Mouse (Mus musculus) spleen, adult 12 weeks (tissue): Measurements from ENCODE around the gene Myo7a.

Experiments used
- DNase-seq: peaks from one replicate; pipeline ENCODE4 v3.0.0; 2022; ENCODE audit warnings: low spot score

Gene Myo7a

DNA sequence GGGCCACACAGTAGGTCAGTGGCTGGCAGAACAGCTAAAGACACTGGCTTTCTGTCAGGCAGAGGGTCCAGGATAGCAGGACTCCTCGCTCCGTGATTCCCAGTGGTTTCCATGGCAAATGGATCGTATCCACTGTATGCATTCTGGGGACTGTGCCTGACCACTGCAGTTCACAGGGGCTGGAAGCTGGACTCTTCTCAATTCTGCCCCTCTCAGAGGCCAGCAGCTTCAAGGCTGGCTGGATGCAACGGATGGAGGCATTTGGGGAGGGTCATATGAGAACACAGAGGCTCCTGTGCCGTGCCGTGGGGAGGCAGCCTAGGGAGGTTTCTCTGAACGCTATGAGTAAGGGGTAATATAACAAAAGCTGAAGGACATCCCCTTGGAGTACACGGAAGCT lies 22.9 kb upstream of the Myo7a start:
- no peak for DNase-seq

DNA sequence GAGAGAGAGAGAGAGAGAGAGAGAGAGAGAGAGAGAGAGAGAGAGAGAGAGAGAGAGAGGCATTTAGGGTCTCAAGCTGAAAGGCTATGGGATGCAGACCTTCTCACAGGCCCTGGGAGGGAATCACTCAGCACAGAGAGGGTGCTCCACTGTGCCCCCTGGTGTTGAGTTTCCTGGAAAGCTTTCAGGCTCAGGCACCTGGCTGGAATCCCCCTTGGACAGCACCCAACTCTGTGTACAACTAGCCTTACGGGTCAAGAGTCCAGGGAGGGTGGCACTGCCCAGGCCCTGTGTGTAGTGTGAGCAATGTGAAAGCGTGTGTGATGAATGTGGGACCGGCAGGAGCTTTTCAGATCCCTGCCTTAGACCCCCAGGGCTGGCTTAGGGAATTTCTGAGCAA lies 21.9 kb upstream of the Myo7a start:
- no peak for DNase-seq

DNA sequence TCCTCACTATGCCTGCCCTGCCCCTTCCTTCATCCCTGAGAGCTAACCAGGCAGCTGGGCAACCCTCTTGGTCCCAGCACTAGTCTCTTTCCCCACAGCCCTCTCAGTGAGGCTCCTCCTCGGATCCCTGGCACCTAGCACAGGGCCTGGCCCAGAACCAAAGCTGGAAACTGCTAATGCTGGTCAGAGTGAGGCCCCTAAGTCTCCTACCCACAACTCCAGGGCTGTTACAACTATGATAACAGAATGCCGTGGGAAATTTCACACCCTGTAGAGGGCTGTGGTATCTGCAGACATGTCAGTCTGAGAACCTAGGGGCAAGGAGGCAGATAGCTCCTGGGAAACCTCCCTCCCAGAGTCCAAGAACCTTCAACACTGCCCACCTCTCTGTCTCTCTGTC lies 21.3 kb upstream of the Myo7a start:
- no peak for DNase-seq

DNA sequence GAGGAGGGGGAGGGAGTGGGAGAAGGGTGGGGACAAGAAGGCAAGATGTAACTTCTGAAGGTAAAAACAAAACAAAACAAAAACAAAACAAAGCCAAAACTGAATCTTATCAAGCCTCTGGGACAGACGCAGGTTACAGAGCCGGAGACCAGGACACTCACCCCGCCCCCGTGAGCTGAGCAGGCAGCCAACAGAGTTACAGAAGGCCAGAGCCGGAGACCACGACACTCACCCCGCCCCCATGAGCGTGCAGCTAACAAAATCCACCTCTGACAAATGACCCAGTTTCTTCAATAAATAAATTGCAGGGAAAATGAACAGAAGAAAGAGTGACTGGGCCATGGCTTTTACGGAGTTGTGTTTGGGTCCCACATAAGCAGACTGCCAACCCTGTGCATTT lies 19.9 kb upstream of the Myo7a start:
- no peak for DNase-seq

DNA sequence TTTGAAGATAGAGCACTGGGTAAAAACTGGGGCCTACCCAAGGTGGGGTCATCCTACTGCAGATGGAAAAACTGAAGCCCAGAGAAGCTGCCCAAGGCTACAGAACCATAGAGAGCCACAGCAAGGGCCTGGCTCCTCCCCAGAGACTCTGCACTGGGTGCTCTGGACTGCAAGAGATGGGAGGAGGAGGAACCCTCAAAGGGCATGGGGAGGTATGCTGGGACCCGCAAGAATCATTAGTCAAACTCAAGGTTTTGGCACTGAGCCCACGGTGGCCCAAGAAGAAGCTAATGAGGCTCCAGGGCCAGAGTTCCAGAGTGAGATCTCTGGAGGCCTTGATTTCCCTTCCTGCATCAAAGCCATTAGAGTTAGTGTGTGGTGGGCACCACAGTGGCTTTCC lies 18.7 kb upstream of the Myo7a start:
- DNase-seq: no peak

DNA sequence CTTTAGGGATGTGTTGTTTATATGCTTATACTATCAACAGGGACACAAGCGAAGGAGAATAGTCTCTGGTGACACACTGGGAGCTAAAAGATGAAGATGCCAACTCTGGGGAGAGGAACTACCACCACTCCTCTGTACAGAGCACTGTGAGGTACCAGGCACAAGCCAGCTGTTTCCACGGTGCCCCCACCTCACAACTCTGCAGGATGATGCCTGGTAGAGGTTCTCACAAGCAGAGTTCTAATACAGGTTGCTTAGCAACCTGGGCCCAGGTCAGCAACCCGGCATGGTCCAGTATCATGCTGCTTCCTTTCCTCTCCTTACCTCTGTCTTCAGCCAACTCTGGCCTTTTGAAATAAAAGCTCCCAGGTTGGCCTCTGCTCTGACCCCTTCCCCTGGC lies 18.3 kb upstream of the Myo7a start:
- DNase-seq: no peak

DNA sequence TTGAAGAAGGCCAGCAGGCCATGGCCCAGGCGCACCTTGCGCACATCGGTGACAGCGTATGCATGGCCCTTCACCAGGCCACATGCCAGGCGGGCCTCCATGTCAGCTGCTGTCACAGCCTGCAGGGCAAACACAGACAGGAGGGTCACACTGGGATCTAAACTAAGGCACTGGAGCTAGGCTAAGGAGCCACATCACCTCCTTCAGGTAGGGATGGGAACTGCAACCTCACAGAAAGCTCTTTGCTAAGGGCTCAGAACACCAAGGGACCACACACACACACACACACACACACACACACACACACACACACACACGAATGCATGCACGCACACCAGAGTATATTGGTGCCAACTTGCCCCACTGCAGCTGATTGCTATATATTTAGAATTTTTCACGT lies 12.4 kb upstream of the Myo7a start:
- DNase-seq: no peak

DNA sequence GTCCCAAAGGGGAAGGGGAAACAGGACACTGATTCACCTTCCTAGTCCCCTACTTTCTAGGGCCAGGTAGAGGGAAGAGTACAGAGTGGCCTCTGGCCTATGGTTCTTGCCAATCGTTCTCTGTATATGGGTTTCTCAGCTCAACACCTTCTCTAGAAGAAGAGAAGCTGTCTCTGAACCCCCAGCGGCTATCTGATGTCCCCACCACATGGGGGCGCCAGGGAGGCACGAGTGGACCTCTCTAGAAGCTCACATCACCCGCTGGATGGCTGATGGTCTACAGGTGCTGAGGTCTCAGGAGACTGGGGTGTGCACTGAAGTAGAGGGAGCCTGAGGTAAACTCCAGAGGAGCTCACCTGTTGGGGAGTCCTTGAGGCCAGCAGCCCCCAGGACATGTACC lies 6.1 kb upstream of the Myo7a start:
- peak; percentile 35 for DNase-seq

DNA sequence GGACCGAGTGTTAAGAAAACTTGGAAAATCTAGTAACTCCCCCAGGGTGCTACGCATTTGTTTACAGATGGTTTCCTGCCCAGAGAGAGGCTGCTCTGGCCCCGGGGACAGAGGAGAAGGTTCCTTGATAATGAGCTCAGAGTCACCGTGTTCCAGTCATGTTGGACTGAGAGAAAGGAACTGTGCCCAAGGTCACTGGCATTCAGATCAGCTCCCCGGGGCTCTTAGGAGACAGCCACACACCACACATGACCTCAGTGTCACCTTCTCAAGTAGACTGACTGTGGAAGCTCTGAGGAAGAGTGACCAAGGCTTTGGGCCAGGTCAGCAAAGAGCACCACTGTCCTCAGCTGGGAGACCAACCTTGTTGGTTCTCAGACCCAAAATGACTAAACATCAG lies 5.4 kb upstream of the Myo7a start:
- DNase-seq: no peak

DNA sequence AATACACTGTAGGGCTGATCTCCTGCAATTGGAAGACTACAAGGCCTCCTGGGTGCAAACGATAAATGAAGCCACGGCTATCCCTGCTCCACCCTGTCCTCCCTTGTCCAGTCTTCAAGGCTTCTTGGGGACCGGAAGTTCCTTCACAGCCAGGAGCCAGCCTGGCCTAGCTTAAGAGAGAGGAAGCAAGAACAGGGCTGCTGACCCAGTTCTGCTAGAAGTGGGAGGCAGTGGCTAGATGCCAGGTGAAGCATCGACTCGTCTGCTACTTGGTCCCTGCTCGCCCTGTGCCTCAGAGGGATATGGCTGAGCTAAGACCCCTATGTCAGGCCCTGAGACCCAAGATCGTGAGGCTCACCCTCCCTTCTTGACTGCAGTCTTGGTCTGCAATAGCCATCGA lies 2.3 kb upstream of the Myo7a start:
- no peak for DNase-seq

DNA sequence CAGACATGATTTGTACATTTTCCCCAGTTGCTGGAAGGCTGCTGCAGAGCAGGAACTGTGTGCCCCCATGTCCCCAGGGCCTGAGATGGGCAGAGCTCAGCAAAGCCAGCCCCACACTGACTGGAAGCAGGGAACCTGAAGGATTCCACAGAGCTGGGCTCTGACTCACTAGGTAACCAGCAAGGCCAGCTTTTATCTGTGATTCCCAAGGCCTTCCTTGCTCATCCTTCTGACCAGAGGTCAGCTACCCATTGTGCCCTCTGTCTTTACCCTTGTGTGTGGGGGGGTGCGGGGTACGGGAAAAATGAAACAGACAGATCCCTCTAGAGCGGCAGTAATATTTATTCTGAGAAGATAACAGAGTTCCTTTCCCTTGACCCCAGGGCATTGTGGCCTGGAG lies 1.9 kb upstream of the Myo7a start:
- DNase-seq: no peak

DNA sequence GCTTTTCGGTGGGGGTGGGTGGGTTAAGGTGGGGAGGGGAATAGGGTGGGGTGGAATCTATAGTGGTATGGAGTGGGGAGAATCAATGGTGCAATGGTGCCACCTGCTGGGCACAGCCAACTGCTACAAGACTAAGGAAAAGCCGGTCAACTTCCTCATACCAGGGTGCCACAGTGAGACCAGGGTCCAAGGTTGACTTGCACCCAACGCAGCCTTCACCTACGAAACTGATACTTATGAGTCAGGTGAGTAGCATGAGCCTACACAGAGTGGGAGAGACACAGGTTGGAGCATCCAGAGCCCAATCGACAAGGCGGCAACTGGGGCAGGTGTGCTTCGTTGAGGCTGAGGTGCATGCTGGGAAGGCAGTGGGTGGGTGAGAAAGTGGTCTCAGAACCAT lies 1.0 kb upstream of the Myo7a start:
- DNase-seq: peak; percentile 45

DNA sequence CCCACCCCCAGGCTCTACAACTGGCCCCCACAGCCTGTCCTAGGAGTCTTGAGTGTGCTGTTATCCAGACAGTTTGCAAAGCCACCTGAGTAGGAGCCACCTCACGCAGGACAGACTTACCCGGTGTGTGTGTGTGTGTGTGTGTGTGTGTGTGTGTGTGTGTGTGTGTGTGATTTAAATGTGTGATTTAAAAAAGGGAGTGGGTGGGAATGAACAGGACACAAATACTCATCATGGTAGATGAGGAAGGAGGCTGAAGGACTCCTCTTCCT lies 573 bp upstream of the Myo7a start:
- DNase-seq: no peak

DNA sequence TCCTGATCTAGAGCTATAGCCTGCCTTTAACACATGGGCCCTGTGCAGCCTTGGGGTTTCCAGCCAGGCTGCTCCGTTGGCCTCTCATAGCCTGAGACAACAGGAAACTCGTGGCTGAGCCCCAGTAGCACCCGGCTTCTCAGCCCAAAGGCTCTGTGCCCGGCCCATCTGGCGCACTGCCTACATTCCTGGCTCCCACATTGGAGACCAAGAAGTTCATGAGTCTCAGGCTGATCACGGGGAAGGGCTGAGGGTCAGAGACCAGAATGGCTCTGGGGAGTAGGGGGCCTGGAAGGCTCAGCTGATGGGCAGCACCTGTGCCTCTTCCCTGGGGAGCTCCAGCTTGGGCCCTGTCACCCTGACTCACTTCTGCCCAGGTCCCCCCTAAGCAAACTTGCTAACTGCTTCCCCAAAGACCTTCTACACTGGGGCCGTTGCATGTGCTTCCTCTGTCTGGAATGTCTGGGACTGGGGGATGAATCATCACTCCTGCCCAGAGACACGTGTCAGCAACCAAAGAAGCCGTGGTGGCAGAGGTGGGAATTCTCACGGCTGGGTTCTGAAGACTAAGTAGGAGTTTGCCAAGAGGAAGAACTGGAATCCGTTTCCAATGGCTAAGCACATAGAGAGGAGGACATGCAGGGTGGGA lies 2.2 kb downstream of the Myo7a start:
- DNase-seq: no peak

DNA sequence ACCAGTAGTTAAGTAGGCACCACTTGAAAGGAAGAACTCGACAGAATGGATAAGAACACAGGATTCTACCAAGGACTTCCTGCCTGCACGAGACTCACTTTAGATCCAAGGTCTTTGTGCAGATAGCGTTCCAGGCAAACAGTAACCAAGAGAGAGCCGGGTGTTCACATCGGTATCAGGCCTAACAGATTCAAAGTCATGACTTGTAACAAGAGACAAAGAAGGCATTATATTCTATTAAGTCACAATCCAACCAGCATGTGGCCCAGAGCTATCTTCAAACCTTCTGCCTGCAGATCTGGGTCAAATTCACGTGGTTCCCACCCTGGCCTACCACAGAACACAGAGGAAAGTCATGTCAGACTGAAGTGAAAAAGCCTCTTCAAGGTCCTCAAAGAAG lies 4.7 kb downstream of the Myo7a start:
- no peak for DNase-seq

DNA sequence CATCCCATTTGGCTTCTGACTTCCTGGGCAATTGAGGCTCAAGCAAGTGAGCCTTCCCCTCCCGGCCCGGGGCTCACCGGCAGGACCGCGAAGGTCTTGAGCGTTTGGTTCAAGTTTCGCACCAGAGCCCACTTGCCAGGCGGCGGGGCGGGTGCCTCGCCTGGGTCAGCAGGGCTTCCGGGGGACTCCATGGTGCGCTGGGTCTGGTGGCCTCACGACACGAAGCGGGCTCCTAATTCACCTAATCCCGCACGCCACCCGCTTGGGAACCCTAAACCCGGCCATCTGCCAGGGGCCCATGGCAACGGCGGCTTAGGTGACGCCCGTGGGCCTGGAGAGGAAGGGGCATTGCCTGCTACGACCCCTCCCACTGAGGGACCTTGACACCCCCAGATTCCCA lies 8.1 kb downstream of the Myo7a start:
- DNase-seq: no peak

DNA sequence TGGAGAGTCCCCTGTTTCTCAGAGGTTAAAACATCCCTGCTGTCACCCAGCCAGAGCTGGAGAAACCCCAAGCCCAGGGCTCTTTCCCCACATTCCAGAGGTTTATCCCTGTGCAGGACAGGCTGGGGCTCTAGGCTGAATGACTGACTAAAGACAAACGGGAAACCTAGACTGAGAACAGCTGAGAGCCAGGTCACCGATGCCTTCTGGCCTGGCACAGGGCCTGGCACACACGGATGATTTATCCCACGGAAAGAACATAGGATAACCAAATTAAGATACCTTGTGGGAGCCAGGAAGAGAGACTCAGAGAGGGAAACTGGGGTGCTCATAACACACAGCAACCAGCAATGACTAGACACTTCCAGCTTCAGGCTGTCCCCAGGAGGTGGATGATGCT lies 9.6 kb downstream of the Myo7a start:
- DNase-seq: no peak

DNA sequence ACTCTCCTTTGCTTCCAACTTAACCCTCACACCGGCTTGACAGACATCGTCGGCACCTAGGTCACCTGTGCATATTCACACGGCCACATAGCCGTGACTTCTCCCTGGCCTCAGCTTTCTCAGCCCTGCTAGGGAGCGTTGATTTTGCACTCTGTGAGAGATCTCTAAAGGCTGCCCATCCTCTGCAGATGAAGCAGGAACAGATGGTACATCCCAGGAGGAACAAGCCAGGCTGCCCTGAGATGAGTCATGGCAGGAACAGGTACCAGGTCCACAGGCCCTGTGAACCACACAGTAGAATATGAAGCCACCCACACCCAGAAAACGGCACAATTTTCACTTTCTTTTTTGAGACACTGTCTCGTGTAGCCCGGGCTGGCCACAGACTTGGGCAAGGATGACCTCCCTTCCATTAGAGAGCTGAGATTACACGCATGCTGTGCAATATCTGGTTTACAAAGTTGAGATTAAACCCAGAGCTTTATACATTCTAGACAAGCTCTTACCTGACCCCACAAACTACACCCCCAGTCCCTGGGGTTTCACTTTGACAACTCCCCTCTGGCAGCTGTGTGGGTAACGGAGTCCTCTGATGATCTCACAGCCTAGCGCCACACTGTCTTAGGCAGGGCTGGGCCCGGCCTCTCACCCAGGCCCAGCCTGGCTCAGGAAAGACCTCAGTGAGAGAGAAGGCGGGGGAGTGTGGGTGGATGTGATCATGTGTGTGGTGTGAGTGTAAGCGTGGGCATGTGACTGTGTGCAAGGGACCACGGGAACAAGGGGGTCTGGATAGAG lies 10.5 kb downstream of the Myo7a start:
- no peak for DNase-seq

DNA sequence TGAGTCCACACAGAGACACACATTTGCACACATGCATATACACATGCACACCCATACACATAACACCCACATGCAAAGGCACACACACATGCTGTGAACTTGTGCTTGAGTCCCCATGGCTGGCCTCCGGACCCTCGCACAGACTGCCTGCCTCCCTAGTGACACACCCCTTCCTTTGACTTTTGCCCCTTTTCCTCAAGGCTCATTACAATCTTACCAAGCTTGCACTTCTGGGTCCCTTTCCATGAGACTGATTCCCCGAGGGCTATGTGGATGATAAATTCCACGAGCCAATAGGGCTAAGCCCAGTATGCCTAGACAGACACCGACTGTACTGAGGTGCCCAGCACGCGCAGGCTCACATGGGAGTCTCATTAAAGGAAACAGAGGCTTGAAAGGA lies 13.1 kb downstream of the Myo7a start:
- no peak for DNase-seq

DNA sequence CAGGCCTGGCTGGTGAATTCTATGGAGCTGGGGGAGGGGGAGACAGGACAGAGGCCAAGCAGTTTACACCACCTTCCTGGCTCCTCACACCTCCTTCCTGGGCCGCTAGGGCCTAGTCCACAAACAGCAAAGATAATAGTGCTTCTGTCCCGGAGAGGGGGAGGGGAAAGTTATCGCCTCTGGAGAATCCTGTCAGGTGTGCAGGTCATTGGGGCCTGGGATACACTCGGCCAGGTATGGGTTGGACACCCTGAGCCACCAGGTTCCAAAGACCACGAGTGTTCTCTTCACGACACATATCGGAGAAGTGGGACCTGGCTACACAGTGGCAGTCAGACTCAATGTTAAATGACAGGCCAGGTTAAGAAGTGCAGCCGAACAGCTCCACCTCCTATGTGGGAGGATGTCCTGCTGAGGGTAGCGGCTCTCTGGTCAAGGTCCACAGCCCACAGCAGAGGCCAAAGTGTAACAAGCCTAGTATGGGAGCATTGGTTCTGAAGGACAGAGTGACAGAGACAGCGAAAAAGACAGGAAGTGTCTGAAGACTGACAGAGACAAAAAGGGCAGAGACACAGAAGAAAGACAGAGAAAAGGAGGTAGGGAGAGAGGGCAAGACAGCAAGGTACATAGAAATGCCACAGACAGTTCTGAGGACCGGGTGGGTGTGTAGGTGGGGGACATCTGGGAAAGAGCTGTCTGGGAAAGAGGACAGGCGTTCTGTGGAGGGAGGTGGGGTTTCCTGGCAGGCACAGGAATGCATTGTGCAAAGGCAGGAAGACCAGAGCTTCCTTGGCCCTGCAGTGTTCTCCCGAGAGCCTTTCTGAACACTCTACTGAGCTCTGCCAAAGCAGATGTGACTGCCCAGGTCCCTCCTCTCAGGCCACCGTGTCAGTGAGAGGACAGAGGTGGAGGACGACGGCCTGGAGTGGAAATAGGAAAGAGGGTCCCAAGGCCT lies 14.6 kb downstream of the Myo7a start:
- no peak for DNase-seq

DNA sequence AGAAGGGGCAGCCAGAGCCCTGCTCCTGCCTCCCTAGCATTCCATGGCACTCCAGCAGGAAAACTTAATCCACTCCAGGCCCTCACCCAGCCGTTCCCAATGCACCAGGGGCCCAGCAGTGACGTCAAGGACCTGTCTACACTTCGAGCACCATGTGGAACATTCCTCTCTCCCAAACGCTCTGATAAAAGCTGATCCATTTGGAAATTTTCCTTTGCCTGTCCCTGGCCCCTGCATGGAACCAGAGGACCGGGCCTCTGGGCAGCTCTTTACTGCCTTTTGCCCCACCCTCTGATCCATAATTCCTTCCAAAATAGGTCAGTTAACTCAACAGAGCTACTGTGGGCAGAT lies 15.4 kb downstream of the Myo7a start:
- DNase-seq: no peak

DNA sequence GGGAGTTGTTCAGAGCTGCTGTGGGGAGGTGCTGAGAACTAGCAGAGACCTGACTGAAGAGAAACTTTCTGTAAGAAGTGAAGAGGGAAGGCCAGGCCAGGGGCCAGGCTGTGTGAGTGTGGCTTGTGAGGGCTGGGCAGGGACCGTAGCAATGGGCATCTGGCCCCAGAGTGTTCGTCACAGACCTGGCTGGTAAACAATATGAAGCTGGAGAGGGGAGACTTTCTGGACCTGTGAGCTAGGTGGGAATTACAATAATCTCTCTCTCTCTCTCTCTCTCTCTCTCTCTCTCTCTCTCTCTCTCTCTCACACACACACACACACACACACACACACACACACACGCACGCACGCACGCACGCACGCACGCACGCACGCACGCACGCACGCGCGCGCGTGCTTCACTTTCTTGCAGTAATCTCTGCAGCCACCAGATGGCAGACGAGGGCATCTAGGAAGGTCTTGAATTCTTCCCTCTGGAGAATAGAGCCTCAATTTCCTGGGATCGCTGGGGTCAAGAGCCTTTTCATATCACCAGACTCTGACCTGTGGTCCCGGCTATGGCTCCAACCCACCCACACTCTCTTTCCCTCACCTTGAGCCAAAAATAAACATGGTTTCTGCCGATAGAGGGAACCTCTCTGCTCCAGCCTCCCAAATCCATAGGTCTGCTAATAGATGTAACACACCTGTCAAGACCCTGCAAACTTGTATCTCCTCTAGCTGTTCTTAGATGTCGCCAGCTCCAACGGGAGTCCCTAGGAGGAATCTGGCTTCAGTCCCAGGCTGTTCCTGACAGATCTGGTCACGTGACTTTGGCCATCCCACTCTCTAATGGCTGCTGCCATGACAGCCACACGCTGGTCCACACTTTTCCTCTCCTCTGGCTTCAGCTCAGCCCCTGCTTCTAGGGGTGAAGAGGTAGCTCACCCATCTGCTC lies 16.1 kb downstream of the Myo7a start:
- no peak for DNase-seq
